Mouse (Mus musculus) ES-Bruce4 (cell line): ENCODE data around the gene Pik3r1.

Experiments used
- CTCF ChIP-seq: IDR thresholded peaks from one replicate; pipeline ENCODE4 v1.8.1; 2011; ENCODE audit warnings: low read depth, low read length
- POLR2A ChIP-seq: IDR thresholded peaks from one replicate; pipeline ENCODE4 v1.8.1; 2011; ENCODE audit warnings: low read length; ENCODE audit not compliant: insufficient read depth

GRCm38 (mm10) chr13:101728300-101728699 lies 39.7 kb downstream of the Pik3r1 start:
- TF ChIP-seq CTCF (no peak), POLR2A (no peak)
